Mouse (Mus musculus) liver, adult 2 months (tissue): ENCODE data around the gene Ttc21a. TPM values are rescaled to one million over a fixed set of nuclear protein-coding genes. Genes with fewer than 3 reads are reported as not detected.
"Not testable (repeated sequence)": the region's sequence is repeated elsewhere in the genome, so short reads cannot be mapped to it uniquely, and the experiment has no call there.

Experiments
- DNase-seq: peaks from one replicate; pipeline ENCODE4 v3.0.0-alpha.2; 2011; ENCODE audit warnings: low read depth, low spot score; ENCODE audit errors: extremely low read depth
- H3K27ac ChIP-seq: fragments of 200-500 bp; replicated peaks from 2 replicates; pipeline ENCODE4 v1.5.1; 2012; ENCODE audit warnings: low read depth, mild to moderate bottlenecking, control low read depth, inconsistent platforms, low read length; ENCODE audit not compliant: insufficient read depth
- H3K27me3 ChIP-seq: fragments of 200-500 bp; 2 replicates; pipeline ENCODE4 v1.6.1; 2012; ENCODE audit warnings: mild to moderate bottlenecking, moderate library complexity, low read length, inconsistent platforms; ENCODE audit not compliant: control insufficient read depth, insufficient read depth
- H3K36me3 ChIP-seq: fragments of 200-500 bp; 2 replicates; pipeline ENCODE4 v1.6.1; 2012; ENCODE audit warnings: low read length, inconsistent platforms; ENCODE audit not compliant: control insufficient read depth, insufficient read depth
- H3K4me1 ChIP-seq: fragments of 200-500 bp; 2 replicates; pipeline ENCODE4 v1.6.1; 2011; ENCODE audit warnings: low read length; ENCODE audit not compliant: control insufficient read depth, insufficient read depth
- H3K4me3 ChIP-seq: fragments of 200-500 bp; 2 replicates; pipeline ENCODE4 v1.5.1; 2011; ENCODE audit warnings: low read depth, mild to moderate bottlenecking, control low read depth, low read length, moderate library complexity; ENCODE audit not compliant: insufficient read depth
- H3K79me2 ChIP-seq: fragments of 200-500 bp; 2 replicates; pipeline ENCODE4 v1.6.1; 2012; ENCODE audit warnings: inconsistent platforms, mild to moderate bottlenecking, low read length, moderate library complexity; ENCODE audit not compliant: control insufficient read depth, insufficient read depth
- H3K9ac ChIP-seq: fragments of 200-500 bp; 2 replicates; pipeline ENCODE4 v1.6.1; 2012; ENCODE audit warnings: low read depth, mild to moderate bottlenecking, control low read depth, inconsistent platforms, low read length
- CTCF ChIP-seq: fragments of 200-500 bp; IDR thresholded peaks from 2 replicates; pipeline ENCODE4 v1.5.1; 2011; ENCODE audit warnings: low read depth, low read length, control low read depth
- POLR2A ChIP-seq: fragments of 200-500 bp; IDR thresholded peaks from 2 replicates; pipeline ENCODE4 v1.6.1; 2011; ENCODE audit warnings: low read length, control low read depth; ENCODE audit not compliant: insufficient read depth; ENCODE audit errors: extremely low read depth
- WGBS: fragments of 180-500 bp; shearing (Covaris S2); methylation state at CpG from one replicate; pipeline ENCODE4 v1.1.7; 2018; 5-methylcytosine and 5-hydroxymethylcytosine counted together
- polyA plus RNA-seq: library from polyadenylated mRNA; depleted of rRNA; stranded (reverse); fragments of >200 nt; gene quantifications from 2 replicates; pipeline ENCODE4 v1.2.3, GENCODE M21; 2012
- total RNA-seq: library from RNA; depleted of rRNA; stranded (reverse); fragments of >200 nt; gene quantifications from 2 replicates; pipeline ENCODE4 v1.2.3, GENCODE M21; 2014

Gene Ttc21a
- total and polyA plus RNA-seq, 2 experiments = not detected

DNA sequence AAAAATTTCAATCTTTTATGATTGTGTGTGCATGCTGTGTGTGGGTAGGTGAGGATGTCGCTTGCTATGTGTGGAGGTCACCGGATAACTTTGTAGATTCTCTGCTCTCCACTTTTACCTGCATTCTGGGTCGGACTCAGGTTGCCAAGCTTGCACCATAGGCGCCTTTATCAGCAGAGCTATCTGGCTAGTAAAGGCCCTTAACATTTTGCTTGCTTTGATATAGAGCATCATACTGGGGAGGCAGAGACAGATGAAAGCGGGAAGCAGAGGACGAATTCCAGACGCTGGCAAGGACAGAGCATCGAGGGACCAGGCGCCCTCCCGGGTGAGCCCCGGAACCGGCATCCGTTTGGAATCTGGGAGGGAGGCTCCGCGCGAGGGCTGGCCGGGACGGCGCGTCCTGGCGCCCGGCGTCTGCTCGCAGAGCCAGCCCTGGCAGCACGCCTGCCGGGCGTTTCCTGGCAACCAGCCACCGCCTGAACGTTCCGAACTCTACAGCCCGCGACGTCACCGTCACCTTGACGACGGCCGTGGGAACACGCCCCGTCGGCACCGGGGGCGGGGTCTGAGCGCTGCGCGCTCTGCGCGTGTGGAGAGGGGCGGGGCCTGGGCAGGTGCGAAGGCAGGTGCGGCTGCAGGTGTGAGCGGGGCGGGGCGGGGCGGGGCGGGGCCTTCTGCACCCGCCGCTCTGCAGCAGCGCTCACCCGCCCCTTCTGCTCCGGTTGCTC lies 73.5 kb downstream of the Ttc21a start:
- peak overlapping the region; percentile 85 for H3K27ac ChIP-seq
- DNase-seq = peak; percentile 82
- no peaks in the 10 kb centered on the region for H3K36me3 ChIP-seq
- peak overlapping the region; percentile 33; the same call in 1 of the 2 replicates for H3K4me3 ChIP-seq
- no peak for TF ChIP-seq CTCF
- TF ChIP-seq POLR2A = no peak
- H3K9ac ChIP-seq = peak overlapping the region; percentile 35
- H3K27me3 ChIP-seq = no peaks in the 10 kb centered on the region
- WGBS = under 1% methylated on average over 56 of the region's 60 CpGs
- H3K79me2 ChIP-seq = no peaks in the 10 kb centered on the region
- peaks cover 25% of the 10 kb centered on the region for H3K4me1 ChIP-seq

DNA sequence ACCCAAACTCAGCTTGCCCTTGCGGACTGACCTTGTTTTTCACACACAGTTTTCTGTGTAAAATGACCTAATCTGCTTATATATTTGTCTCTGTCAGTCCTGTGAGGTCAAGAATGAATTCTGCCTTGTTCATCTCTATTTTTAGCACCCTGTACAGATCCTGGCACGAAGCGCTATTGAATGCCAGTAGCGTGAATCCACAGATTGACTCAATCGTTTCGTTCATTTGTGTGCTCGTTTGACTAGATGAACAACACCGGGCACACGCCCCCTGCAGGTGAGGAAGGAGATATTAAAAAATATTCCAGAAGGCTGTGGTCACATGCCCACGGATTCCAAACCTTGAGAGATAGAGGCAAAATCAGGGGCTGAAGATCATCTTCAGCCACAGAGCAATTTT lies 74.1 kb downstream of the Ttc21a start:
- Histone ChIP-seq H3K27ac (peak overlapping the region; percentile 72), H3K79me2 (no peaks in the 10 kb centered on the region), H3K9ac (peak overlapping the region; percentile 29; the same call in 1 of the 2 replicates), H3K27me3 (no peaks in the 10 kb centered on the region), H3K36me3 (no peaks in the 10 kb centered on the region), H3K4me3 (peak overlapping the region; percentile 33; the same call in 1 of the 2 replicates), H3K4me1 (peaks cover 29% of the 10 kb centered on the region)
- no peak for TF ChIP-seq POLR2A
- peak; percentile 40; the same call in 1 of the 2 replicates for TF ChIP-seq CTCF
- peak; percentile 85 for DNase-seq
- WGBS = under 1% methylated on average over 10 of the region's 10 CpGs

DNA sequence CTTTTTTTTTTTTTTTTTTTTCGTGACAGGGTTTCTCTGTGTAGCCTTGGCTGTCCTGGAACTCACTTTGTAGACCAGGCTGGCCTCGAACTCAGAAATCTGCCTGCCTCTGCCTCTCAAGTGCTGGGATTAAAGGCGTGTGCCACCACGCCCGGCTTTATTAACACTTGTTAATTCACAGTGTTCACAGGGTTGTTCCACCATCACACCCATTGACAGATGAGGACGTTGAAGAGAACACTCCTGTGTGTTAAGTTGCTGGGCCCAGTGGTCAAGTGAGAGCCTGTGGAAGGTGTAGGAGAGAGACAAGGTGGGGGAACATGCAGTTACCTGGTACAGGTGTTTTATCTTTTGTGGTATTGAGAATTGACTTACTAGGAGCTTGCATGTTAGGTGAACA lies 74.8 kb downstream of the Ttc21a start:
- H3K9ac ChIP-seq, H3K4me3 ChIP-seq, H3K79me2 ChIP-seq, H3K36me3 ChIP-seq, H3K27me3 ChIP-seq, DNase-seq: not testable (repeated sequence)
- Histone ChIP-seq H3K4me1 (peaks cover 32% of the 10 kb centered on the region), H3K27ac (peak overlapping the region; percentile 24; the same call in 1 of the 2 replicates)
- WGBS = 77% methylated on average over 6 of the region's 6 CpGs

DNA sequence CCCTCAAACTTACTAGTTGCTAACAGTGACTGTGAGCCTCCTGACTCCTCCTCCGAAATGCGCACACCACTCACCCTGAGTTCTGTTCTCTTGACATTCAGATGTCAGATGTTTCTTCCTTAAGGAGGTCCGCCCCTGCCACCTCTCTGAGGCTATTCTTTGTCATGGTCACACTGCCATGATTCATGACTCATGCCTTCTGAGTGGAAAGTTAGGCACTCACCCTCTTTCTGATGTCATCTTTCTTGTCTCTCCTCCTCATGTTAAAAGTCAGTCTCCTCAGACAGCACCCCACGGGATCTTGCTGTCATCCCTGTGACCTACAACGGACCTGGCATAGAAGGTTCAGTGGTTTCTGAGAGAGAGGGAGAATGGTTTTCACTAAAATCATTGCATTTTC lies 75.4 kb downstream of the Ttc21a start:
- 86% methylated on average over 5 of the region's 5 CpGs for WGBS
- TF ChIP-seq CTCF (no peak), POLR2A (no peak)
- DNase-seq = no peak
- Histone ChIP-seq H3K79me2 (0 out of 2 replicates have a peak, but pooled peaks cover under 1% of the 10 kb centered on the region), H3K4me1 (peaks cover 32% of the 10 kb centered on the region), H3K9ac (no peak overlapping the region), H3K27me3 (no peaks in the 10 kb centered on the region), H3K36me3 (no peaks in the 10 kb centered on the region), H3K27ac (peak overlapping the region; percentile 93), H3K4me3 (no peak overlapping the region)

DNA sequence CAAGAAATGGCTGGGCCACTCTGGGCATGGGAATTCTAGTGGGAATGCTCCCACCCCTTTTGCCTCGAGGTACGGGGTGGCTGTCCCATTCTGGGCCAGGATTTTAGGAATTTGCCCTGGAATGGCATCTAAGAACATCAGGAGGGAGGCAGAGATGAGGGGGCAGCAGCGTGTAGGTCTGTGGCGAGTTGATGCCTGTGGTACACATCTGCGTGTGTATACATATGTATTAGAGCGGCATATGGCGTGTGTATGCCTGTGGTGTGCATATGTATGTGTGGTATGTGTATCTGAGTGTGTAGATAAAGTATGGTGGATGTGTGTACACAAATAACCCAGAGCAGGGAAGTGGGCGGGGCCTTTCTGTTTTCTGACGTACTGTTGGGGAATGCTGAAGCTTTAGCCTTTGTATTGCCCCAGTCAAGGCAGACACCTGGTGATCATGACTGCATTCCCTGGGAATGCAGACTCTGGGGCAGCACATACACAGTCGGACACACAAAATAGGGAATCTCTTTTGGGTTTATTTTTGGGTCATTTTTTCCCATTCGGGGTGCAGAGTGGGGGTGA lies 75.9 kb downstream of the Ttc21a start:
- 56% methylated on average over 11 of the region's 11 CpGs for WGBS
- H3K36me3 ChIP-seq = no peaks in the 10 kb centered on the region
- no peaks in the 10 kb centered on the region for H3K27me3 ChIP-seq
- 0 out of 2 replicates have a peak, but pooled peaks cover 5% of the 10 kb centered on the region for H3K79me2 ChIP-seq
- DNase-seq = peak; percentile 60
- peak overlapping the region; percentile 93 for H3K27ac ChIP-seq
- H3K9ac ChIP-seq = no peak overlapping the region; the same call in 1 of the 2 replicates
- H3K4me3 ChIP-seq = no peak overlapping the region
- peaks cover 32% of the 10 kb centered on the region for H3K4me1 ChIP-seq
- TF ChIP-seq POLR2A (no peak), CTCF (no peak)

DNA sequence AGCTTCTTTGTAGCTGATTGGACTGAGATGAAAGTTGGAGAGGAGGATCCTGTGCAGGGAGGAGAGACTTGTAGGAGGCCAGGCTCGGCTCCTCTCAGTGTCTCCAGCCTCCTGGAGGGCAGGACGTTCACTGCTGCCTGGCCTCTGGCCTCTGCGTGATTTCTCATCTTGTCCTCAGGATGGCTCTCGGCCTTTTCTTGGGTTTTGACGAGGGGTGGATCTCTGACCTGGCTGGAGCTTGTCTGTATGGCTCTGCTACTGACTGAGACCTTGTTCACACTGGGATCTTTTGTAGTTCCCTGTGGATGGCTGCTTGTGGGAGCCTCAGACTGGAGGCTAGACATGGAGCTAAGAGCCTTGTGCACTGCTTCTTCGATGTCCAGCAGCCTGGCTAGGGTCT lies 77.4 kb downstream of the Ttc21a start:
- Histone ChIP-seq H3K27me3 (no peaks in the 10 kb centered on the region), H3K79me2 (0 out of 2 replicates have a peak, but pooled peaks cover 5% of the 10 kb centered on the region), H3K9ac (no peak overlapping the region), H3K27ac (peak overlapping the region; percentile 93), H3K4me3 (no peak overlapping the region), H3K4me1 (peaks cover 32% of the 10 kb centered on the region), H3K36me3 (no peaks in the 10 kb centered on the region)
- 84% methylated on average over 6 of the region's 6 CpGs for WGBS
- DNase-seq = no peak
- TF ChIP-seq CTCF = no peak
- no peak for TF ChIP-seq POLR2A
